In the genomic region with DNA sequence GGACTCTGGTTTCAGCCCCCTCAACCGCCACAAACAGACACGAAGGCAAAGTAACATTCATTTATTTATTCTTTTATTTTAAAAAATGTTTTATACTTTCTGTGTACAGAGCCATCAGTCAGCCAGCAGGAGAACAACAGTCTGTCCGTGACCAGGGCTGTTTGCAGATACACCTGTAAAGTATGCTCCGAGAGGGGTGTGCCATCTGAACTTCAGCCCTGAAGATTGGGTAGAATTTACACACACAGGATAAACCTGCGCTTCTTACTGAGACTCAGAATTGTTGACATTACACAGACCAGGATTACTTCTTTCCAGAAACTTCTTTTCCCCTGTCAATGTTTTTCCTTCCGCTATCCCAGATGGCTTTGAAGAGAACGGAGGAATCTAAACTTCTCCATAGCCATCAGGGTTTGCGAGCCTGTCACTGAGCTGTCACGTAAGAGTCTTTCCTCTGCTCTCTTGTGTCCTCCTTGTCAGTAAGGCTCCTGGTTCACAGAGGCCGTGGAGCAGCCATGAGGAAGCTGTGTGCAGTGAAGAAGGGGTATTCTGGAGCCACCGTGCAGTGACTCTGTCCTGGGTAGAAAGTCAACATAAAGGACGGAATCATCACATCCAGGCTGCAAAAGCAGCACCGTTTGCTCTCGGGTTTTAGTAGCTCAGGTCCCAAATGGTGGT, we compare ENCODE assay signal across 29 mouse cellular contexts. TPM values are rescaled to one million over a fixed set of nuclear protein-coding genes. Genes with fewer than 3 reads are reported as not detected.
"Had no signal": no experiment of that assay in that cellular context is flagged by ENCODE, and none has a peak within 500 bp of the region (broad histone marks: within the 10 kb centered on the region; RNA-seq: fewer than 3 reads in every experiment).

No protein-coding gene starts in this region.

- H3K4me3 ChIP-seq: gastrocnemius, adult 2 months; heart, adult 2 months; heart, embryonic 10.5 days; heart, embryonic 12.5 days; hindbrain, embryonic 10.5 days; hindbrain, embryonic 12.5 days; kidney, embryonic 15.5 days; limb, embryonic 13.5 days; limb, embryonic 15.5 days; liver, embryonic 12.5 days had no signal

- H3K9ac ChIP-seq: forebrain, postnatal 0 days; heart, embryonic 12.5 days; hindbrain, embryonic 12.5 days; hindbrain, embryonic 14.5 days; kidney, embryonic 15.5 days; limb, embryonic 13.5 days; limb, embryonic 15.5 days; liver, embryonic 12.5 days; liver, embryonic 14.5 days had no signal

- DNase-seq: forebrain, postnatal 0 days; gastrocnemius, adult 2 months; gastrocnemius, postnatal 10 days; gastrocnemius, postnatal 25 days; heart, adult 2 months; heart, postnatal 10 days; heart, postnatal 4 days; kidney, adult 11 months; kidney, adult 2 months; kidney, adult 9 months; kidney, postnatal 14 days; kidney, postnatal 36 days; layer of hippocampus, adult 9-11 months; layer of hippocampus, postnatal 36 days; left cerebral cortex, postnatal 4 days had no signal

- H3K4me1 ChIP-seq: hindbrain, embryonic 10.5 days; hindbrain, embryonic 12.5 days; kidney, embryonic 15.5 days; limb, embryonic 15.5 days; liver, embryonic 12.5 days had no signal

- ATAC-seq: forebrain, postnatal 0 days; hindbrain, embryonic 16.5 days; inflammation-experienced regulatory T-cells, adult 6 months; liver, embryonic 12.5 days had no signal

- H3K27me3 ChIP-seq: heart, embryonic 12.5 days; hindbrain, embryonic 12.5 days; kidney, embryonic 15.5 days; limb, embryonic 13.5 days; limb, embryonic 15.5 days; liver, embryonic 12.5 days had no signal

- H3K36me3 ChIP-seq: heart, embryonic 10.5 days; heart, embryonic 12.5 days; hindbrain, embryonic 10.5 days; hindbrain, embryonic 12.5 days; kidney, embryonic 15.5 days; limb, embryonic 13.5 days; limb, embryonic 15.5 days; liver, embryonic 12.5 days had no signal

- H3K27ac ChIP-seq: gastrocnemius, adult 2 months; heart, adult 2 months; heart, embryonic 10.5 days; hindbrain, embryonic 10.5 days; hindbrain, embryonic 12.5 days; hindbrain, embryonic 14.5 days; kidney, embryonic 15.5 days; kidney, postnatal 0 days; limb, embryonic 13.5 days; limb, embryonic 15.5 days; liver, embryonic 12.5 days; liver, embryonic 14.5 days had no signal

- H3K9me3 ChIP-seq: heart, embryonic 10.5 days; heart, embryonic 12.5 days; hindbrain, embryonic 10.5 days; hindbrain, embryonic 12.5 days; kidney, embryonic 15.5 days; limb, embryonic 13.5 days; limb, embryonic 15.5 days; liver, embryonic 12.5 days had no signal

- H3K4me2 ChIP-seq: heart, embryonic 12.5 days; hindbrain, embryonic 12.5 days; hindbrain, embryonic 14.5 days; kidney, embryonic 15.5 days; limb, embryonic 13.5 days; limb, embryonic 15.5 days; liver, embryonic 12.5 days had no signal

RNA-seq across cellular contexts. Expression of gene Gm10309, which starts 51.2 kb away (rescaled TPM):
- polyA plus RNA-seq: liver, adult 2 months had no signal
